Mouse (Mus musculus): ENCODE measurements around the gene Snn. TPM values are rescaled to one million over a fixed set of nuclear protein-coding genes. Genes with fewer than 3 reads are reported as not detected.
A peak's percentile ranks its signal among the peaks of the same experiment; 100 is the strongest.
"Not testable (repeated sequence)": the region's sequence is repeated elsewhere in the genome, so short reads cannot be mapped to it uniquely, and the experiment has no call there.

Snn gene
- total RNA-seq (2017) = 20.7 to 30.3 TPM (median 27.4 TPM) in 3 replicates

DNA sequence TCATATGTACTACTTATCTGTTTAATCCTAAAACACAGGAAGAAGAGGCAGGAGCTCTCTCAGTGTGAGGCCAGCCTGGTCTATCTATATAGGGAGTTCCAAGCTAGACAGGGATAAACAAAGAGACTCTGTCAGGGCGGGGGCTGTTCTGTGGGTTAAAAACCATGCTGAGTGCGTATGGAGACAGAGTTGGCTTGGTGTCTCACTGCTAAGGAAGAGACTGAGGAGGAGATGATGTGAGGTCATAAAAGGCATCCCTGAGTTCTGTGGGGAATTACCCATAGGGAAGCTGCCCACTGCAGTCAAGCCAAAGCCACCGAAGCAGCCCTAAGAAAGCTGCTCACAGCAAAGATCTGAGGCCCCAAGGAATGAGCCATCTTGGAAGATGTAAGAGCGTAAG, at the start of gene Snn:
Gene Snn, plus strand, starts transcription at position 301 of the 400 bp plus-strand sequence.
- no peak for ATAC-seq (replicated peaks; ENCODE audit: insufficient number of reproducible peaks, low FRiP score, low TSS enrichment, poor library complexity, severe bottlenecking)

DNA sequence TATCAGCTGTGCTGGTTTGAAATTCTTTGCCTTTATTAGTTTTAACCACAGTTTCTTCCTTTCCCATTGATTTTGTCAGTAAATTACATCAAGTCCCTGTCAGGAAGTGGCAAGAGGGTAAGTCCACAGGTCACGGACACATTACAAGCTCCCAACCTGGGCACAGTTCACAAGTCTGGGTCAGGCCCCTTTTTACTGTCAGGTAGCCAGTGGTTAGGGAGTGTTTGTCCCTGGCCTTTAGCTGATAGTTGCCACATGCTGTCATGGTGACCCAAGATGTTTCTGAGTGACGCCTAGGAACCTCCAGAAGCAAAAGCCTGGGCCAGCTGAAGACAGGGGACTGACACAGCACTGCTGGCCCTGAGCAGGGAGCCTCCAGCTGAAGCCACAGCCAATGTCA, 49.5 kb upstream of the Snn start:
- no peak for ATAC-seq (replicated peaks; ENCODE audit: insufficient number of reproducible peaks, low FRiP score, low TSS enrichment, poor library complexity, severe bottlenecking)

DNA sequence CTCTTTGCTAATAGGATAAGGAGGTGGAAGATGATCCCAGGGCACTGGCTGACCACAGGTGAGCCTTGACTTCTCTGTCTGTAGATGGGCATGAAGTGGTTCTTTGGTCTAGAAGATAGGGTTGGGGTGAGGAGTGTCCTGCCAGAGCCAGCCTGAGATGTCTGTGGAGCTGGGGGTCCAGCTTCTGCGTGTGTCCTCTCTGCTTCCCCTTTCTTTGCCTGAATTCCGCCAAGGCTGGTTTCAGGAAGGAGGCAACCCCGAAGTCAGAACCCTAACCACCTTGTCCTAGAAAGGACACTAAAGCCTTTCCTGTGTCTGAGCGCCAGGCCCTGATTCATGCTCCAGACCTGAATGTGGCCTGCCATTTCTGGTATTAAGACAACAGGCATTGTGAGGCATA, 48.8 kb upstream of the Snn start:
- no peak for ATAC-seq (replicated peaks; ENCODE audit: insufficient number of reproducible peaks, low FRiP score, low TSS enrichment, poor library complexity, severe bottlenecking)

DNA sequence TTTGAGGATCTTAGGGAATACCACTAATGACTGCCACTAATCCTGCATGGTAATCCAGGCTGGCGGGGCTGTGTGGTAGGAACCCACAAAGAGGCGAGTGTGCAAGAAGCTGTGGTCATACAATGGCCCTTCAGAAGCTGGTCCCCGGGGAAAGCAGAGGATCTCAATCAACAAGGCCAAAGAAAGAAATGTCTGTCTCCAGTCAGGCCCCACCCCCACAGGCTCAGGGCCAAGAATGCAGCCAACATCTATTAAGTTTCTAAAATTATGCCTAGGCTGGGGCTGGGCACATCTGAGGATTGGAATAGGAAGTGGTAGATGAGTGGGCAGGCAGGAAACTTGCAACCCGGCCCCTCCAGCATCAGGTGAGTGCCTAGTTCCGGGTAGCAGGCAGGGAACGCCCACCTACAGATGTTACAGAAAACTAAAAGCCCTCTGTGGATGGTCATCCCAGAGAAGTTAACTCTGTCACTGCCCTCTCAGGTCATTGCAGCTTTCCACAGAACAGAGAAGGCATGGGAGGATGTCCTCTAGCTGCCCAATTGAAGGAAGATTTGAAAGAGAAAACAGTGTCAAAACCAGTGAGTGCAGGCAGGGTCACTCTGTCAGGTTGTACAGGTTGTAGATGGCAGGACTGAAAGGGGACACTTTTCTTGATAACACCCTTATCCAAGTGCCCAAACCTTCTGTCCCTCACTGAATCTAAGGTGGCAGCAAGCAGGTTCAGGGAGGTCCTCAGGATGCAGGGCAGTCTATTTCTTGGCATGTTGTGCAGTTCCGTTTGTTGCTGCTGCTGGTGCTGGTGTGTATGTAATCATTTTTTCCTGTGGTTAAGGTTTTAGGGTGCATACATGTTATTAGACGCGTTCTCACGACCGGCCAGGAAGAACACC, 47.9 kb upstream of the Snn start:
- ATAC-seq (replicated peaks; ENCODE audit: insufficient number of reproducible peaks, low FRiP score, low TSS enrichment, poor library complexity, severe bottlenecking) = peak; percentile 52

DNA sequence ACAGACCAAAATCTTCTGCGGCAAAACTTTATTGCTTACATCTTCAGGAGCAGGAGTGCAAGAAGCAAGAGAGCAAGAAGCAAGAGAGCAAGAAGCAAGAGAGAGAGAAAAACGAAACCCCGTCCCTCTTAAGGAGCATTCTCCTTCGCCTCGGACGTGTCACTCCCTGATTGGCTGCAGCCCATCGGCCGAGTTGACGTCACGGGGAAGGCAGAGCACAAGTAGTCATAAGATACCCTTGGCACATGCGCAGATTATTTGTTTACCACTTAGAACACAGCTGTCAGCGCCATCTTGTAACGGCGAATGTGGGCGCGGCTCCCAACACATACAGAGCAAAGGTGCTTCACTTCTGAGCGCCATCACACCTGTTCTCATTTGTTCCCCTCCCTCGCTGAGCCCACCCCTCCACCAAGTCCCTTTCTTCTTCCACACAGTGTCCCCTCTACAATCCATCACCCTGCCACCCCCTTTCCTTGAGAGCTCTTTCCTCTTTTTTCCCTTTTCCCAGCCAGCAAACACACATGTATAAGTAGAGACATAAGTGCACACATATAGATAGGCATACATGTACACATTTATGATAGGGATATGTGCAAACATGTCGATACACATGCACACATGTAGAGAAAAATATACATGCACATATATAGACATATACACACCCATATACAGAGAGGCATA, 47.1 kb upstream of the Snn start:
- ATAC-seq (replicated peaks; ENCODE audit: insufficient number of reproducible peaks, low FRiP score, low TSS enrichment, poor library complexity, severe bottlenecking) = not testable (repeated sequence)

DNA sequence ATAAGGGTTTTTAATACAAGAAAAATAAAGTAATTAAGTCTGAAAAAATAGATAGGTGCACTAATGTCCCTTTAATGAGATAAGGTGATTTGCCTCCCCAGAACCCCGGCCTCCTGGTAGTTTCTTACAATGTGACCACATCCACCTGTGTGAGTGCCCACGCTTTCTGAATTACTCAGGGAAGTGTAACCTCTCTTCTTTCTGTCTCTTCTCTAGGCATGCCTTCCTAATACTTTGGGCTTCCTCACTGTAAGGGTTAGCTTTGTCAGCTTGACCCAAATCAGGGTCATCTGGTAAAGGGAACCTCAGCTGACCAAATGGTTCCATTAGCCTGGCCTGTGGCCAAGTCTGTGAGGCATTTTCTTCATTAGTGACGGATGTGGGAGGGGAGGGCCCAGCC, 46.3 kb upstream of the Snn start:
- ATAC-seq (replicated peaks; ENCODE audit: insufficient number of reproducible peaks, low FRiP score, low TSS enrichment, poor library complexity, severe bottlenecking) = no peak

DNA sequence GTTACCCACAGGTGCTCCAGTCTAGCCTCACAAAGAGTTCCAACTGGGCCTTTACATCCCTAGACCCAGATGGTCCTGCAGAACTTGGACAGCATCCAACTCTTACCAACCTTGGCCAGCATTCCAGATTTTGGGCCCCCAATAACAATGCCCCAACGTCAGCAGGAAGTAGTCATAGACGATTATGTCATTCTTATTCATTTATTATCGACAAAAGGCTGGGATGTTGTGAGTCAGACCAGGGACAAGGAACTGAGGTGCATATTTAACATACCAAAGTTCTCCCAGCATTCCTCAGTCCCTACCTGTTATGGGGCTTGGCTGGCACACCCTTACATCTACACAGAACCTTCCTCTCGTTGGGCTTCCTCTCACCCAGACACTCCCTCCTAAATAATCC, 44.4 kb upstream of the Snn start:
- ATAC-seq (replicated peaks; ENCODE audit: insufficient number of reproducible peaks, low FRiP score, low TSS enrichment, poor library complexity, severe bottlenecking) = no peak

DNA sequence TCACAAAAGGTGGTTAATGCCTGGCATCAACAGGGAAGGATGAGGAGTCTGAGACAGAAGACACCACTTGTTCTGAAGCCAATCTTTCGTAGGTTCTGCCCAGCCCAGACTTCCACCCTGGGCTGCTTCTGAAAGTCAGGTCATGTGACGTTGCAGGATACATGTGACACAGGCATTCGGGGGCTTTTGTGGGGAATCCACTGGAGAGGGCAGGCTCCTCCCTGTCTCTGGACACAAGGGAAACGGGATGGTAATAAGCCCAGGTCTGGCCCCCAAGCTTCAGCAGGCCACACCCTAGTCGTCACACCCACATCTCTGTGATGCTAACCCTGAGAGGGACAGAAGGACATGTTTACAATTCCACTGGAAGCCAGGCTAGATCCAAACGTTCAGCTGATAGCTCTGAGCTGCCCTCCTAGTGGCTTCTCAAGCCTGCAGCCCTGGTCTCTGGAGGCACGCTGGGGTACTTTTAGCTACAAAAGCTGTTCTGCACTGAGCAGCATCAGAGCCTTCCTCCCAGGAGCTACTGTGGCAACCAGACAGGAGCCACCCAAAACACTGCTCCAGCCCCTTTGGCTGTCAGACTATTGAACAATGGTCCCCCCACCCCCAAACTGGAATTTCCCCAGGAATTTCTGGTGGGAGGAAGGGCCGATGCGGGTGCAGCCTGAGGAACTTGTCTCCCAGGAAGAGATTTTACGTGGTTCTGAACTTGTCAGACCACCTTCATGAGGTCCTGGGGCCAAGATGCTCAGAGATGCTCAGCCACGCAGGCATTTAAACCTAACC, 42.7 kb upstream of the Snn start:
- ATAC-seq (replicated peaks; ENCODE audit: insufficient number of reproducible peaks, low FRiP score, low TSS enrichment, poor library complexity, severe bottlenecking) = no peak; the same call in 1 of the 2 replicates

DNA sequence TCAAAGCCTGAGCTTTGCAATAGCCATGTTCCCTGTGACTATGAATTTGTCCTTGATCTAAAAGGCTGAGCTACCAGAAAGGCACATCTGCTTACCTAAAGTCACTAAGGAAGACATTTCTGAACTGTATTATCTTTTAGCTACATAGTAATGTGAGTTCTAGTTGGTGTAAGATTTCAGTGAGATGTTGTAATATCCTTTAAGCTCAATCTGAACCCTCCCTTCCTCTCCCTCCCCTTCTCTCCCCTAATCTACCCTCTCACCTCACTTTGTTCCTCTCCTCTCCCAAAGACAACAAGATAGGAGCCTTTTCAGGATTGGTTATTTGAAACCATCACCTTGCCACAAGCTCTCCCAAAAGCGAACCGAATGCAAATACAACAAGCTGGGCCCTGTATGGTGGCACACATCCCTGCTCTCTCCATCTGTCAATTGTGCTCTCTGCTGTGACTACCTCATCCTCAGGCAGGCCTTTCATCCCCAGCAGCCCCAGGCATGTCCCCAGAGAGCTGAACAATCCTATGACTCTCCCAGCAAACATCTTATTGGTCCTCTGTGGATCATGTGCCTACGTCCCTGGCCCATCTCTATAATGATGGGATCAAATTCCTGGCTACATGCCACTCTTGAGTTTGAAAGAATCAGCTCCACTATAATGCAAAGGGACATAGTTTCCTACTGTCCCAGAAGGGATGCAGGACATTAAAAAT, 39.2 kb upstream of the Snn start:
- peak; percentile 18; the same call in 1 of the 2 replicates for ATAC-seq (replicated peaks; ENCODE audit: insufficient number of reproducible peaks, low FRiP score, low TSS enrichment, poor library complexity, severe bottlenecking)

DNA sequence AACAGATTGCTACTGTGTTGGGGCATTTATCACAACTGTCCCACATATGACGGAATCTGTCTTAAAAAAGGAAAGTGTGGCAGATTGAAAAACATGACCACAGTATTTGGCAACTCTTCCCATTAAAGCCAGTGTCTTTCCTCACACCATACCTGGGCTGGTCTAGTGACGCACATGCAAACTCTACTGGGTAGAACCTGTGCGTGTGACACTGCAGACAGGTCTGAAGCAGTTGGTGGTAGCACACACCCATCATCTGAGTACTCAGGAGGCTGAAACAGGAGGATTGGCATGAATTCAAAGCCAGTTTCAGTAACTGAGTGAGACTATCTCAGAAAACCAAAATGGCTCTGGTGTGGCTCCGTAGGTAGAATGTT, 38.6 kb upstream of the Snn start:
- peak; percentile 40; the same call in 1 of the 2 replicates for ATAC-seq (replicated peaks; ENCODE audit: insufficient number of reproducible peaks, low FRiP score, low TSS enrichment, poor library complexity, severe bottlenecking)

DNA sequence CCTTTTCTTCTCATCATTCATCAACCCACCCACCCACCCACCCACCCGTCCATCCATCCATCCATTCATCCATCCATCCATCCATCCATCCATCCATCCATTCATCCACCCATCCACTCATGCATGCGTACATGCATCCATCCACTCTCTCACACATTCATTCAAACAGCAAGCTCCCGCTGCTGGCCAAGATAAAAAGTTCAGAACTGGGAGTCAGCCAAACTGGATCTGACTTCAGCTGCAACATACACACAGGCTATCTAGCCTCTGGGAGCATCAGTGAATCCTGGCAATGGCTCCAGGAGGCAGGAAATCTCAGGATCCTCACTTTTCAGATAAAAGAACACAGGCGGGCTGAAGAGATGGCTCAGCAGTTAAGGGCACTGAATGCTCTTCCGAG, 37.1 kb upstream of the Snn start:
- ATAC-seq (replicated peaks; ENCODE audit: insufficient number of reproducible peaks, low FRiP score, low TSS enrichment, poor library complexity, severe bottlenecking) = no peak

DNA sequence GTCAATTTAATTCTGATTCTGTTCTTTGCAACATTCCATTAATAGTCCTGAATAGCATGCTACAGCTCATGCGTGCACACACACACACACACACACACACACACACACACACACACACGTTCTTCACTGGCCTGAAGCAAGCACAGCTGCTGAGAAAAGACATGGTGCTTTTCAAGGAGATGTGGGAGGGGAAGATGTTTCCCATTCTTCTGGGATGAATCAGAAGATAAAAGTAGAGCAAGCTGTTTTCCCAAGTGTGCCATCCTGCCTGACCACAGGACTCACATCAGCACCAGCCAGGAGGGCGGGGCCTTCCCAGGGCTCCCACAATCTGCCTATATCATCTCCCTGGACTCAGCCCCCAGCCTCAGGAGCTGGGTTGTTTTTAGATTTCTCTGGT, 35.9 kb upstream of the Snn start:
- ATAC-seq (replicated peaks; ENCODE audit: insufficient number of reproducible peaks, low FRiP score, low TSS enrichment, poor library complexity, severe bottlenecking) = no peak

DNA sequence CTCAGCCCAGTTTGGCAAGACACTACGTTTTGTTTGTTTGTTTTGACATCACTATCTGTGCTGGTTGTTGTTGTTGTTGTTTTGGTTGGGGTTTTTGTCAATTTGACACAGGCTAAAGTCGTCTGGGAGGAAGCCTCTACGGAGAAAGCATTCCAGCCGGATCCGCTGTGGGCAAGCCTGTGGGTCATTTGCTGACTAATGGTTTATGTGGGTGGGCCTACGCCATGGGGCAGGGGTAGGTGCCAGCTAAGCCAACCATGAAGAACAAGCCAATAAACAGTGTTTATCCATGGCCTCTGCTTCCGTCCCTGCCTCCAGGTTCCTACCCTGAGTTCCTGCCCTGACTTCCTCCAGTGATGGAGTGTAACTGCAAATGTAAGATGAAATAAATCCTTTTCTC, 32.5 kb upstream of the Snn start:
- ATAC-seq (replicated peaks; ENCODE audit: insufficient number of reproducible peaks, low FRiP score, low TSS enrichment, poor library complexity, severe bottlenecking) = no peak

DNA sequence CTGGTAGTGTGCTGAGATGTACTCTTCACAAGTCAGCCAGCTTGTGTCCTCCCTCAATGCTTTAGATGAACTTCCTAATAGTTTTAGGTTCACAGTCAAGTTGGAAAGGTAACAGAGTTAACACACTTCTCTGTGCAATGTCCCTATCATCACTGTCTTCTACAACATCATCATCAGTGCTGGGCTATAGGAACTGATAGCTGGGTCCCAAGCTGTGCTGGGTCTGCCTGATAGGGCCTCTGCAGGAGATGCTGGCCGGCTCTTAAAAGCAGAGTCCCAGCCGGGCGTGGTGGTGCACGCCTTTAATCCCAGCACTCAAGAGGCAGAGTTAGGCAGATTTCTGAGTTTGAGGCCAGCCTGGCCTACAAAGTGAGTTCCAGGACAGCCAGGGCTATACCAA, 29.9 kb upstream of the Snn start:
- no peak for ATAC-seq (replicated peaks; ENCODE audit: insufficient number of reproducible peaks, low FRiP score, low TSS enrichment, poor library complexity, severe bottlenecking)

DNA sequence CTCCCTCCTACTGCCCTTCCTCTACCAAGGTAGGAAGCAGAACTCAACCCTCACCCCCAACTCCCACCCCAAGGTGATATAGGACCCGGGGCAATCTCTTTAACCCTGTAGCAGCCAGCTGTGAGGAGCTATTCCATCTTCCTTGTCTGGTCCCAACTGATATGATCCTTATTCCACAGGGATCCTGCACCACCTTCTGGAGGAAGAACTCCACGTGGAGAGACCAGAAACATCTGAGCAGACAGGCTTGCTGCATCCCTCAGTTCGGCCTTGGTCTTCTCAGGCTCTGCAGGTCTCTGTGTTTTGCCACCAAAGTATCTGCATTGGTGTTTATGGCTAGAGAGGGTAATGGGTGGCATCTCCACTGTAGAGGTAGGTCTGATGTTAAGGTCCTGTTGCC, 29.4 kb upstream of the Snn start:
- no peak for ATAC-seq (replicated peaks; ENCODE audit: insufficient number of reproducible peaks, low FRiP score, low TSS enrichment, poor library complexity, severe bottlenecking)

DNA sequence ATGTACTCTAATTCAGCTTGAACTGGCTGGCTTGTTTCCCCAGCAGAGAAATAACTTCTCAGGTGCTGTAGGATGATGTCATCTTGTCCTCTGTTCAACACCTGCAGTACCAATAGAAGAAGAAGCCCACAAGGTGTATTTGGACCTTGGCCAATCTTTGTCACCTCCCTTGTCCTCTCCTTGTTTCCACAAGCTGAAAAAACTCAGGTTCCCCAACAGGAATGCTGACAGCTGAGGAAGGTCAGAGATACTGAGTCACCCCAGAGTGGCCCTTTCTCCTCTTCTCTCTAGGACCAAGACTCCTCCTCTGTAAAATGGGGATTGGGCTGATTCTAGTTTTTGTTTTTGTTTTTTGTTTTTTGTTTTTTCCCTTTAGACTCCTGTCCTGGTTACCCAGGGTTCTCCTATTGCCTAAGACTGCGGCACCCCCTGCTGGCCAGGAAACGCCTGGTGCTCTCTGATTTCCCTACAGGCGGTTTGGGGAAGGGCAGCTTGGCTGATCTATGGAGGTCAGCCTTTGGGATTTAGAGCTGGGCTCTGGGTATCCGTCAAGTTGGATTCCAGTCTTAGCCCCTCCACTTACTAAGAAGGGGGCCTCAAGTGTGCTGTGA, 26.4 kb upstream of the Snn start:
- peak; percentile 86 for ATAC-seq (replicated peaks; ENCODE audit: insufficient number of reproducible peaks, low FRiP score, low TSS enrichment, poor library complexity, severe bottlenecking)

DNA sequence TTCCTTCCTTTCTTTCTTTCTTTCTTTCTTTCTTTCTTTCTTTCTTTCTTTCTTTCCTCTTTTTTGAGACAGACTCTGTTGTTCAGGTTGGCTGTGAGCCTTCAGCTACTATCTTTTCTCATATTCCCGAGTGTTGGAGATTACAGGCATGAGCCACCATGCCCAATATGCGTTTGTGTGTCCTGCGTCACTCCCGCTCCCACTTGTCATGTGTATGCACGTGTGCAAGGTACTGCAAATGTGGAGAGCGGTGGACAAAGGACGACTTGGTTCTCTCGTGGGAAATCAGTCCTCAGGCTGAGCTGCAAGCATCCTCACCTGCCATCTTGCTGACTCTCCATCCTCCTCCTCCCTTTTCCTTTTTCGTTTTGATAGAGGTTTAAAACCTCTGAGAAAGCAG, 25.5 kb upstream of the Snn start:
- ATAC-seq (replicated peaks; ENCODE audit: insufficient number of reproducible peaks, low FRiP score, low TSS enrichment, poor library complexity, severe bottlenecking) = no peak

DNA sequence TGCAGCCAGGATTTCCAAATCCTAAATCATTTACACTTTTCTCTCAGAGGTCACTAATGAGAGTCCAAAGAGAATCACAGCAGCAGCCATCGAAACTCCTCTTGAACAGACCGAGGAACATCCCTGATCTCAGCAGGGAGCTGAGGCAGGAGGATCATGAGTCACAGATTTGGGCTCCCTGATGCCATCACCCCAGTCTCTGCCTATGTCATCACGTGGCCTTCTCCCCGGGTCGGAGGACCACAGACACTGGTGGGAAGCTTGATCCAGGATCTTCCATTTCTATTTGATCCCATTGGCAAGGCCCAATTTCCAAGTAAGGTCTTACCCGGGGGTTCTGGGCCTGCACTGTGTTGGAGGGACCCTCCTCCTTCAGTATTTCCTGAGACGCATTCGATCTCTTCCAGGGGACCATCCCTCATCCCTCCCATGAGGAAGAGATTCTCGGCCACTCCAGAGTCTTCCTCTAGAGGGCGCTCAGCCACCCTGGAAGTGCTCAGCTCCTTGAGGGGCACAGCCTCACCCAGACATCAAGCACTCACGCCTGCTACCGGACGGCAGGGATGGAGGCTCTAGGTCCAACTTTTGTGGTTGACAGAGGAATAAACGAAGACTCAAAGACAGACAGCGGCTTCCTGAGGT, 24.8 kb upstream of the Snn start:
- ATAC-seq (replicated peaks; ENCODE audit: insufficient number of reproducible peaks, low FRiP score, low TSS enrichment, poor library complexity, severe bottlenecking) = peak; percentile 48

All from monocyte, adult 5-6 weeks (primary cell).